Mouse (Mus musculus): Measurements from ENCODE around the gene Sh3pxd2a. TPM values are rescaled to one million over a fixed set of nuclear protein-coding genes. Genes with fewer than 3 reads are reported as not detected.

Gene Sh3pxd2a
- polyA plus RNA-seq, 1 experiment from 2014 or later, result 2.7 TPM

DNA sequence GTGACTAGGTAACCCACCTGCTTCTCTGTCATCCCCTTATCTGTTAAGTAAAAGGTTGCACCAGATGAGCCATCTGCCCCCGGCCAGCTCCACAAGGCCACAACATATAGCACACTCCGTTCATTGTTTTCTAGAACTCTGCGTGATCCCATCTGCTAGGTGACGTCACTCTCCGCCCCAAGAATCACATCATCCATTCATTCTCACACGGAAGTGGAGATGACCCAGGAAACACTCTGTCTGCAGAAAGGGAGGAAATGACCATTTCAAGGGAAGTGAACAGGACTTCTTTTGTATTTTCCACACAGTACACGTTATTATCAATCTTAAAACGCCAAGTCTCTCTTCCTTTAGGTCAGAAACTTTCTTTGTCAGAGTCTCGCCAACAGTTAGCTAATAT lies 2.8 kb downstream of the Sh3pxd2a start:
- DNase-seq (ENCODE audit: low spot score), result no peak
- Histone ChIP-seq H3K4me3 (no peak overlapping the region), H3K27me3 (ENCODE audit: insufficient read depth, poor library complexity, severe bottlenecking) (peaks cover 11% of the 10 kb centered on the region; the same call in 1 of the 2 replicates), H3K36me3 (peaks cover 15% of the 10 kb centered on the region), H3K4me1 (replicated peaks) (peaks cover 87% of the 10 kb centered on the region), H3K9me3 (peaks cover 4% of the 10 kb centered on the region; the same call in 1 of the 2 replicates), H3K27ac (no peak overlapping the region)
- WGBS, result 83% methylated on average over 9 of the region's 9 CpGs

DNA sequence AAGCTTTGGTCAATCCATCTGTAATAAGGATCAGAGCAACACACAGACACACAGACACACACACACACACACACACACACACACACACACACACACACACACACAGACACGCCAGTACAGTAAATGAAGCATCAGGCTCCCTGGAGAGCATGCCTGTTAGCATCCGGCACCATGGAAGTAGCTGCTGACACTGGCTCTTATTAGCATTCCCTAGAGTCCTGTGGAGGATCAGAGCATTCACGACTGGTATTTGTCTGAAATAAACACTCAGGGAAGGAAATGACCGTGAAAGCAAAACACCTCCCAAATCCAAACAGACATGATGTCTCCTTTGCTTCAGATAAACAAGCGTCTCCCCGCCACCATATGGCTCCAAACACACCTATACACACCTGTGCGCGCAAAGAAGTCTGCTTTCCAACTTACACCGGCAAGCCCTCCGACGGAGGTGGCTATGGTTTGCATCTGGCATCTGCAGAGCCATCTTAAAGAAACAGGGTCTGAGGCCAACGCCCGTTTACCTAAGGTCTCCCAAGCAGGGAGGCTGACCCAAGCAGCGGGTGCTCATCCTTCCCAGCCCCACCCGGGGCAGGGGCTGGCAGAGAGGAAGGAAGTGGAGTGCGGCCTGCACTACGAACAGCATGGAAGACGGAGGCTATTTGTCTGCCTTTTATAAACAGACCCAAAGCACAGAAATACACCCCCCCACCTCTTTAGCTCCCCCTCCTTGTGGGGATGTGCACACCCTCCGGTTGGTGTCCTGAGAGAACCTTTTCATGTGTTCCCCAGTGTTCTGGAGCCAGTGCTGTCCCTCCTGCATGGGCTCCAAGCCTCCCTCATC lies 3.9 kb downstream of the Sh3pxd2a start:
- DNase-seq (ENCODE audit: low spot score), result no peak
- Histone ChIP-seq H3K27me3 (ENCODE audit: insufficient read depth, poor library complexity, severe bottlenecking) (peaks cover 6% of the 10 kb centered on the region; the same call in 1 of the 2 replicates), H3K4me1 (replicated peaks) (peaks cover 94% of the 10 kb centered on the region), H3K36me3 (peaks cover 17% of the 10 kb centered on the region), H3K27ac (no peak overlapping the region), H3K4me3 (no peak overlapping the region), H3K9me3 (peaks cover 4% of the 10 kb centered on the region; the same call in 1 of the 2 replicates)
- 67% methylated on average over 19 of the region's 19 CpGs for WGBS

DNA sequence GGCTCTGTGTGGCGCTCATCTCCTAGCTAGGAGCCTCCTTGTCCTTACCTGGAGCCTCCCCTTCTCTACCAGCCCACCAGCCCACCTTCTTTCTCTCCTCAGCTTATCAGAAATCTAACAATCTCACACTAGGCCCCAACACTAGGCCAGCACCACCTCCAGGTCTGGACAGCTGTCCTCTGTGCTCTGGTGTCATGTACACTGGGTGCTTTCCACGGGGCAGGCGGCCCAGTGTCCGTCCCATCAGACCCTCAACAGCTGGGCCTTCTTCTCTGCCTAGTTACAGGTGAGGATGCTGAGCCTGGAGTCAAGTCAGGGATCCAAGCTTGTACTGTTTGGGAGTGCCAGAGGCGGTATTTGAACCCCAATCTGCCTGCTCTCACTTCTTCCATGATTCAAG lies 5.0 kb downstream of the Sh3pxd2a start:
- Histone ChIP-seq H3K9me3 (peaks cover 4% of the 10 kb centered on the region; the same call in 1 of the 2 replicates), H3K4me3 (no peak overlapping the region), H3K27me3 (ENCODE audit: insufficient read depth, poor library complexity, severe bottlenecking) (peaks cover 14% of the 10 kb centered on the region; the same call in 1 of the 2 replicates), H3K4me1 (replicated peaks) (peaks cover 93% of the 10 kb centered on the region), H3K36me3 (peaks cover 20% of the 10 kb centered on the region), H3K27ac (peak overlapping the region; percentile 40; the same call in 1 of the 2 replicates)
- no peak for DNase-seq (ENCODE audit: low spot score)
- WGBS, result 96% methylated on average over 5 of the region's 5 CpGs

- 74% methylated on average over 17 of the region's 17 CpGs for WGBS
- Histone ChIP-seq H3K4me3 (no peak overlapping the region), H3K27me3 (ENCODE audit: insufficient read depth, poor library complexity, severe bottlenecking) (peaks cover 20% of the 10 kb centered on the region; the same call in 1 of the 2 replicates), H3K9me3 (peaks cover 4% of the 10 kb centered on the region; the same call in 1 of the 2 replicates), H3K27ac (no peak overlapping the region), H3K36me3 (peaks cover 20% of the 10 kb centered on the region), H3K4me1 (replicated peaks) (peaks cover 93% of the 10 kb centered on the region)
- no peak for DNase-seq (ENCODE audit: low spot score)
Observed at GRCm38 (mm10) chr19:47458504-47459161, 5.6 kb downstream of the Sh3pxd2a start.

DNA sequence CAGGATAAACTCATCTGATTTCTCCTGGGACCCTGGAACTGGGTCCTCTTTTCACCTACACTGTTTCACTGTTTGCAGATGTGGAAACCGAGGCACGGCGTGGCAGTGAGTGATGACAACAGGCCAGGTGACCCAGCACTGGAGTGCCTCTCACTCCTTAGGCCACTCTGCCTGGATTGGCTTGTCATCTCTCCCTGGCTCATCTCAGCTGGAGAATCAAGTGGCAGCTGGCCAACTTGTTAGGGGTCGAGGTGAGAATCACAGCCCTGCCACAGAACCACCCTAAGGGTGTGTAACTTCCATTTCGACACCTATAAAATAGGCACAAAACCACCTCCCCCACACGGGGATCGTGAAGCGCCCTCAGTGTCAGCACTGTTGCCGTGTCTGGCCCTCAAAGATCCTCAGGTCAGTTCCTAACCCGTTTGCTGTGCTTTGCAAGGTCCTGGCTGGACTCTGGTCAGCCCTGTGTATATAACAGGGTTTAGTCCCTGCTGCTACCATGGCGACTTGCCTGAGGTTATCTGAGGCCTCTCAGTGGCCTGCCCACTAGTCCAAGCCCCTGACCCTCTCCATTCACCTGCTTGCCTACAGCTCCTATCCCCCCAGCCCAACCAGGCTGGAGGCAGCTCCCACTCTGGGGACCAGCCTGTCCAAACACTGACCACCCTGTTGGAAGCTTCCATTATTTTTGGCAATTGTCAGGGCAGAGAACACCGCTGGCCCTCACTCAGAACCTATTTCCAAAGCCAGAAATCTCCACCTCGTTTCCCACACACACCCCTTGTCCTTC lies 6.3 kb downstream of the Sh3pxd2a start:
- no peak for DNase-seq (ENCODE audit: low spot score)
- peaks cover 20% of the 10 kb centered on the region for H3K36me3 ChIP-seq
- peaks cover 4% of the 10 kb centered on the region; the same call in 1 of the 2 replicates for H3K9me3 ChIP-seq
- H3K27me3 ChIP-seq (ENCODE audit: insufficient read depth, poor library complexity, severe bottlenecking), result peaks cover 24% of the 10 kb centered on the region; the same call in 1 of the 2 replicates
- peaks cover 91% of the 10 kb centered on the region for H3K4me1 ChIP-seq (replicated peaks)
- H3K27ac ChIP-seq, result peak overlapping the region; percentile 53
- no peak overlapping the region; the same call in 1 of the 2 replicates for H3K4me3 ChIP-seq
- WGBS, result 73% methylated on average over 13 of the region's 13 CpGs

GRCm38 (mm10) chr19:47456021-47456420 lies 8.2 kb downstream of the Sh3pxd2a start:
- Histone ChIP-seq H3K9me3 (no peaks in the 10 kb centered on the region), H3K27me3 (ENCODE audit: insufficient read depth, poor library complexity, severe bottlenecking) (peaks cover 24% of the 10 kb centered on the region; the same call in 1 of the 2 replicates), H3K4me3 (no peak overlapping the region), H3K4me1 (replicated peaks) (peaks cover 87% of the 10 kb centered on the region), H3K27ac (no peak overlapping the region), H3K36me3 (0 out of 2 replicates have a peak, but pooled peaks cover 11% of the 10 kb centered on the region)
- no peak for DNase-seq (ENCODE audit: low spot score)
- 76% methylated on average over 6 of the region's 6 CpGs for WGBS

DNA sequence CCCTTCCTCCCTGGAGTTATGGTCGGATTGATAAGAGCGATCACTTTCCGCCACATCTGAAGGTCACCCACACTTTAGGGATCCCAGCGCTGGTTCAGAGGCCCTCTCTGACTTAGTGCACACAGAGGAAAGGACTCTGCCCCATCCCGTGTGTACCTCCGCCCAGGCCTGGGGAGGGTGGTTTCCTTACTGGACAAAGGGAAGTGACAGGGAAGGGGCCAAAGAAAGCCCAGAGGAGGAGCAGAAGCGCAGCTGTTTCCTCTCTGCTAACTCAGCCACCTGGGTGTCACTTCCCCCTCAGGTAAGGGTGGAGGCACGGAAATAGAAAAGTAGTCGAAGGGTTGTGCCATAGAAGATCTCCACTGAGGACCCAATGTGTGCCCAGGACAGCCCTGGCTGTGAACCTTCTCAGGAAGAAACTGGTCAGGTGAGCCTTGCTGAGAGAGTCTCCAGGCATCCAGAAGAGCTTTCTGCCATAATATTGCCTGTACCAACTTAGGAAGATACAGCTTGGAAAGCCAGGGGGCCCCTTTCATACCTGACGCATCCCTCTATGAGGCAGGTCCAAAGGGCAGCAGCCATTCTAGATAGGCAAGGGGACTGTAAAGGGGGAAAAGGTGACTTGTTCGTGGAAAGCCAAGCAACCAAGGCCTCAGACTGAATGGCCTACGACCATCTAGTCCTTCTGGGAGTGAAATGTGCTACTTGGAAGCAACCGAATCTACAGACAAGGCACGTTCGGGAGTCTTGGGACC lies 9.0 kb downstream of the Sh3pxd2a start:
- peaks cover 89% of the 10 kb centered on the region for H3K4me1 ChIP-seq (replicated peaks)
- no peaks in the 10 kb centered on the region for H3K9me3 ChIP-seq
- WGBS, result 84% methylated on average over 15 of the region's 15 CpGs
- peak overlapping the region; percentile 43; the same call in 1 of the 2 replicates for H3K27ac ChIP-seq
- 0 out of 2 replicates have a peak, but pooled peaks cover 11% of the 10 kb centered on the region for H3K36me3 ChIP-seq
- no peak overlapping the region for H3K4me3 ChIP-seq
- DNase-seq (ENCODE audit: low spot score), result no peak
- peaks cover 24% of the 10 kb centered on the region for H3K27me3 ChIP-seq (ENCODE audit: insufficient read depth, poor library complexity, severe bottlenecking)

- Histone ChIP-seq H3K27me3 (ENCODE audit: insufficient read depth, poor library complexity, severe bottlenecking) (peaks cover 21% of the 10 kb centered on the region), H3K4me1 (replicated peaks) (peaks cover 89% of the 10 kb centered on the region), H3K27ac (peak overlapping the region; percentile 43), H3K4me3 (no peak overlapping the region), H3K9me3 (no peaks in the 10 kb centered on the region), H3K36me3 (0 out of 2 replicates have a peak, but pooled peaks cover 11% of the 10 kb centered on the region)
- 83% methylated on average over 11 of the region's 11 CpGs for WGBS
- DNase-seq (ENCODE audit: low spot score), result no peak
Observed at GRCm38 (mm10) chr19:47454167-47455000, 9.8 kb downstream of the Sh3pxd2a start.

DNA sequence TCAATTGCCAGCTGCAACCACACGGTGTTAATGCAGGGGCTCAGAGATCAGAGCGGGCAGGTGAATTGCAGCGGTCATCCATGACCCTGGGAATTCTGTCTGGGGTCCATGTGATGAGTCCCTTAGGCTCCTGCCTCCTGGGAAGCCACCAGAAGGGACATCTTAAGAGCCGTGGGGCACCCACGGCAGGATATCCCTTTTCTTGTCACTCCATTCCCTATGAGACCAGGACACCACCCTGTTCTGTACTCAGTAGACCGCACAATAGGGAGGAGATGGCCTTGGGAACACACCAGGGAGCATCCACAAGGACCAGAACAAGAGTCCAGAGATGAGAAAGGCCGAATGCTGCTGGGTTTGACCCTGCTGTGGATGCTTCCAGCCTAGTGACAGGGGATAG lies 10.8 kb downstream of the Sh3pxd2a start:
- H3K27ac ChIP-seq, result peak overlapping the region; percentile 43; the same call in 1 of the 2 replicates
- peaks cover 89% of the 10 kb centered on the region for H3K4me1 ChIP-seq (replicated peaks)
- H3K4me3 ChIP-seq, result no peak overlapping the region
- peaks cover 27% of the 10 kb centered on the region for H3K27me3 ChIP-seq (ENCODE audit: insufficient read depth, poor library complexity, severe bottlenecking)
- WGBS, result 87% methylated on average over 7 of the region's 7 CpGs
- 0 out of 2 replicates have a peak, but pooled peaks cover 5% of the 10 kb centered on the region for H3K36me3 ChIP-seq
- no peaks in the 10 kb centered on the region for H3K9me3 ChIP-seq
- no peak for DNase-seq (ENCODE audit: low spot score)

GRCm38 (mm10) chr19:47452682-47453081 lies 11.5 kb downstream of the Sh3pxd2a start:
- no peaks in the 10 kb centered on the region for H3K9me3 ChIP-seq
- H3K4me3 ChIP-seq, result no peak overlapping the region
- WGBS, result 93% methylated on average over 10 of the region's 10 CpGs
- DNase-seq (ENCODE audit: low spot score), result no peak
- H3K4me1 ChIP-seq (replicated peaks), result peaks cover 89% of the 10 kb centered on the region
- H3K27ac ChIP-seq, result no peak overlapping the region
- peaks cover 28% of the 10 kb centered on the region for H3K27me3 ChIP-seq (ENCODE audit: insufficient read depth, poor library complexity, severe bottlenecking)
- 0 out of 2 replicates have a peak, but pooled peaks cover 5% of the 10 kb centered on the region for H3K36me3 ChIP-seq

DNA sequence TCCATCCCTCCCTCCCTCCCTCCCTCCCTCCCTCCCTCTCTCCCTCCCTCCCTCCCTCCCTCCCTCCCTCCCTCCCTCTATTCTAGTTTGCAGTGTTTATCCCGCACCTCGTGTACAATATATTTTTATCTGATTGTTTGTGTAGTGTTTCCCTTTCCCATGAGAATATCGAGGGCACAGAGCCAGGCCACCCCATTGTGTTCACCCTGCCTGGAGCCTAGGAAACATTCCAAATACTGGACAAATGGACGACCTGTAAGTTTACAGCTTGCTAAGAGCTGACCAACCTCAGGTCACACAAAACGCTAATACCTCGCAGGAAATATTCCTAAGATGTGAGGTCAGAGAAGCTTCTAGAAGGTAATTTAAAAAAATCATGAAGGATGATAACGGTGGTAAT lies 12.0 kb downstream of the Sh3pxd2a start:
- DNase-seq (ENCODE audit: low spot score), result no peak
- Histone ChIP-seq H3K27me3 (ENCODE audit: insufficient read depth, poor library complexity, severe bottlenecking) (peaks cover 28% of the 10 kb centered on the region), H3K9me3 (no peaks in the 10 kb centered on the region), H3K27ac (no peak overlapping the region), H3K4me3 (no peak overlapping the region), H3K4me1 (replicated peaks) (peaks cover 89% of the 10 kb centered on the region), H3K36me3 (0 out of 2 replicates have a peak, but pooled peaks cover 5% of the 10 kb centered on the region)
- WGBS, result 91% methylated on average over 7 of the region's 7 CpGs
